Mouse (Mus musculus) kidney, embryonic 14.5 days (tissue): ENCODE measurements around the gene BC030870. TPM values are rescaled to one million over a fixed set of nuclear protein-coding genes. Genes with fewer than 3 reads are reported as not detected.
A peak's percentile ranks its signal among the peaks of the same experiment; 100 is the strongest.

Experiments
- ATAC-seq: fragments of 200-750 bp; cut with Nextera tagmentation; 2 replicates; pipeline ENCODE4 v1.8.0; 2017; ENCODE audit warnings: moderate number of reproducible peaks, mild to moderate bottlenecking, moderate TSS enrichment, moderate library complexity; ENCODE audit not compliant: low FRiP score, low TSS enrichment
- H3K27ac ChIP-seq: fragments of 300-500 bp; sonication (generic); 2 replicates; pipeline ENCODE4 v1.5.1; 2014; ENCODE audit warnings: low read depth, mild to moderate bottlenecking, low read length, moderate library complexity, mixed read lengths
- H3K27me3 ChIP-seq: fragments of 300-500 bp; sonication (generic); 2 replicates; pipeline ENCODE4 v1.6.1; 2014; ENCODE audit warnings: mild to moderate bottlenecking, low read length; ENCODE audit not compliant: control insufficient read depth, insufficient read depth
- H3K36me3 ChIP-seq: fragments of 300-500 bp; sonication (generic); 2 replicates; pipeline ENCODE4 v1.6.1; 2014; ENCODE audit warnings: low read length, mixed read lengths; ENCODE audit not compliant: control insufficient read depth, insufficient read depth
- H3K4me1 ChIP-seq: fragments of 300-500 bp; sonication (generic); 2 replicates; pipeline ENCODE4 v1.6.1; 2014; ENCODE audit warnings: low read length, mixed read lengths; ENCODE audit not compliant: control insufficient read depth, insufficient read depth
- H3K4me2 ChIP-seq: fragments of 300-500 bp; sonication (generic); replicated peaks from 2 replicates; pipeline ENCODE4 v1.6.1; 2014; ENCODE audit warnings: low read depth, mild to moderate bottlenecking, low read length
- H3K4me3 ChIP-seq: fragments of 300-500 bp; sonication (generic); 2 replicates; pipeline ENCODE4 v1.5.1; 2014; ENCODE audit warnings: mild to moderate bottlenecking, low read length
- H3K9ac ChIP-seq: fragments of 300-500 bp; sonication (generic); 2 replicates; pipeline ENCODE4 v1.6.1; 2014; ENCODE audit warnings: low read depth, mild to moderate bottlenecking, low read length, moderate library complexity
- H3K9me3 ChIP-seq: fragments of 300-500 bp; sonication (generic); 2 replicates; pipeline ENCODE4 v1.6.1; 2016; ENCODE audit warnings: low read length; ENCODE audit not compliant: control insufficient read depth
- WGBS: fragments of 180-500 bp; shearing (Covaris S2); extraction: QIAGEN DNeasy Blood & Tissue Kit; methylation state at CpG from one replicate; pipeline ENCODE4 v1.1.7; 2014; 5-methylcytosine and 5-hydroxymethylcytosine counted together
- polyA plus RNA-seq: library from polyadenylated mRNA; unstranded; fragments of >200 nt; fragmentation: Nextera tagmentation; extraction: Ambion mirVana; gene quantifications from 2 replicates; pipeline ENCODE4 v1.2.1, GENCODE M21; 2014

Gene BC030870
- polyA plus RNA-seq, 1 experiment from 2014 or later: 0.32 TPM

GRCm38 (mm10) chr8:65112092-65112491 is 17.3 kb downstream of the BC030870 start:
- Histone ChIP-seq H3K4me2 (no peak overlapping the region), H3K4me1 (no peaks in the 10 kb centered on the region), H3K27me3 (no peaks in the 10 kb centered on the region), H3K9me3 (no peaks in the 10 kb centered on the region), H3K27ac (no peak overlapping the region), H3K36me3 (no peaks in the 10 kb centered on the region), H3K9ac (no peak overlapping the region), H3K4me3 (no peak overlapping the region)
- 83% methylated on average over 6 of the region's 6 CpGs for WGBS
- ATAC-seq: no peak

GRCm38 (mm10) chr8:65110285-65110691 is 19.1 kb downstream of the BC030870 start:
- ATAC-seq: peak; percentile 89
- WGBS: 21% methylated on average over 5 of the region's 5 CpGs
- no peak overlapping the region for H3K9ac ChIP-seq

GRCm38 (mm10) chr8:65108936-65109335 is 20.4 kb downstream of the BC030870 start:
- Histone ChIP-seq H3K4me3 (no peak overlapping the region), H3K27me3 (no peaks in the 10 kb centered on the region), H3K9me3 (no peaks in the 10 kb centered on the region), H3K27ac (no peak overlapping the region), H3K36me3 (no peaks in the 10 kb centered on the region), H3K9ac (no peak overlapping the region), H3K4me2 (no peak overlapping the region), H3K4me1 (no peaks in the 10 kb centered on the region)
- no peak for ATAC-seq
- 80% methylated on average over 6 of the region's 6 CpGs for WGBS

More at GRCm38 (mm10) chr8:65110285-65110691, 19.1 kb downstream of the BC030870 start:
- H3K4me1 ChIP-seq: no peaks in the 10 kb centered on the region
- no peak overlapping the region for H3K27ac ChIP-seq
- no peaks in the 10 kb centered on the region for H3K36me3 ChIP-seq
- no peaks in the 10 kb centered on the region for H3K27me3 ChIP-seq
- H3K4me2 ChIP-seq: no peak overlapping the region
- no peaks in the 10 kb centered on the region for H3K9me3 ChIP-seq
- H3K4me3 ChIP-seq: no peak overlapping the region

GRCm38 (mm10) chr8:65107936-65108718 is 21.2 kb downstream of the BC030870 start:
- no peak for ATAC-seq
- no peaks in the 10 kb centered on the region for H3K4me1 ChIP-seq
- no peaks in the 10 kb centered on the region for H3K27me3 ChIP-seq
- no peaks in the 10 kb centered on the region for H3K36me3 ChIP-seq
- no peak overlapping the region for H3K27ac ChIP-seq
- no peak overlapping the region for H3K9ac ChIP-seq
- no peaks in the 10 kb centered on the region for H3K9me3 ChIP-seq
- WGBS: 94% methylated on average over 25 of the region's 25 CpGs
- H3K4me3 ChIP-seq: no peak overlapping the region
- no peak overlapping the region for H3K4me2 ChIP-seq

GRCm38 (mm10) chr8:65104041-65104440 is 25.3 kb downstream of the BC030870 start:
- no peak for ATAC-seq
- Histone ChIP-seq H3K36me3 (no peaks in the 10 kb centered on the region), H3K27me3 (no peaks in the 10 kb centered on the region), H3K4me1 (no peaks in the 10 kb centered on the region), H3K27ac (no peak overlapping the region), H3K4me3 (no peak overlapping the region), H3K9ac (no peak overlapping the region), H3K4me2 (no peak overlapping the region), H3K9me3 (no peaks in the 10 kb centered on the region)
- 64% methylated on average over 4 of the region's 4 CpGs for WGBS

GRCm38 (mm10) chr8:65103632-65104031 is 25.7 kb downstream of the BC030870 start:
- 82% methylated on average over 7 of the region's 7 CpGs for WGBS
- Histone ChIP-seq H3K27ac (no peak overlapping the region), H3K4me3 (no peak overlapping the region), H3K36me3 (no peaks in the 10 kb centered on the region), H3K9ac (no peak overlapping the region), H3K4me2 (no peak overlapping the region), H3K9me3 (no peaks in the 10 kb centered on the region), H3K27me3 (no peaks in the 10 kb centered on the region), H3K4me1 (no peaks in the 10 kb centered on the region)
- no peak for ATAC-seq

- WGBS: 59% methylated on average over 3 of the region's 3 CpGs
- Histone ChIP-seq H3K4me1 (no peaks in the 10 kb centered on the region), H3K4me2 (no peak overlapping the region), H3K27ac (no peak overlapping the region), H3K27me3 (no peaks in the 10 kb centered on the region), H3K9me3 (no peaks in the 10 kb centered on the region), H3K9ac (no peak overlapping the region), H3K4me3 (no peak overlapping the region), H3K36me3 (no peaks in the 10 kb centered on the region)
- ATAC-seq: no peak
Observed at GRCm38 (mm10) chr8:65099735-65100134, 29.6 kb downstream of the BC030870 start.

- ATAC-seq: peak; percentile 60; the same call in 1 of the 2 replicates
- H3K9me3 ChIP-seq: no peaks in the 10 kb centered on the region
- H3K4me3 ChIP-seq: no peak overlapping the region
- 53% methylated on average over 7 of the region's 7 CpGs for WGBS
- no peaks in the 10 kb centered on the region for H3K36me3 ChIP-seq
- H3K9ac ChIP-seq: no peak overlapping the region
- no peak overlapping the region for H3K27ac ChIP-seq
- H3K4me2 ChIP-seq: no peak overlapping the region
- no peaks in the 10 kb centered on the region for H3K27me3 ChIP-seq
- H3K4me1 ChIP-seq: no peaks in the 10 kb centered on the region
Observed at GRCm38 (mm10) chr8:65097760-65098415, 31.5 kb downstream of the BC030870 start.

GRCm38 (mm10) chr8:65089781-65090180 is 39.6 kb downstream of the BC030870 start:
- Histone ChIP-seq H3K36me3 (no peaks in the 10 kb centered on the region), H3K4me2 (no peak overlapping the region), H3K4me3 (no peak overlapping the region), H3K9ac (no peak overlapping the region), H3K4me1 (no peaks in the 10 kb centered on the region; the same call in 1 of the 2 replicates), H3K27me3 (no peaks in the 10 kb centered on the region), H3K9me3 (no peaks in the 10 kb centered on the region), H3K27ac (peak overlapping the region; percentile 74; the same call in 1 of the 2 replicates)
- 0 out of 2 replicates have a peak, but pooled peaks have one; percentile 54 for ATAC-seq
- WGBS: 39% methylated on average over 7 of the region's 7 CpGs
